Mouse (Mus musculus): ENCODE results near the gene Ric8b.

Ric8b gene

GRCm38 (mm10) chr10:85006573-85007310 is 89.3 kb downstream of the Ric8b start:
- DNase-seq (ENCODE audit: low read depth), result no peak

GRCm38 (mm10) chr10:85007861-85008840 is 90.7 kb downstream of the Ric8b start:
- DNase-seq (ENCODE audit: low read depth), result no peak

GRCm38 (mm10) chr10:85011066-85011465 is 93.7 kb downstream of the Ric8b start:
- DNase-seq (ENCODE audit: low read depth), result no peak

- peak; percentile 54 for DNase-seq (ENCODE audit: low read depth)
Observed at GRCm38 (mm10) chr10:85013464-85013863, 96.0 kb downstream of the Ric8b start.

GRCm38 (mm10) chr10:85013924-85014428 is 96.6 kb downstream of the Ric8b start:
- DNase-seq (ENCODE audit: low read depth), result no peak

GRCm38 (mm10) chr10:85014456-85014976 is 97.1 kb downstream of the Ric8b start:
- DNase-seq (ENCODE audit: low read depth), result no peak

- no peak for DNase-seq (ENCODE audit: low read depth)
Observed at GRCm38 (mm10) chr10:85022647-85023312, 105.4 kb downstream of the Ric8b start.

GRCm38 (mm10) chr10:85023313-85023666 is 105.9 kb downstream of the Ric8b start:
- DNase-seq (ENCODE audit: low read depth), result no peak

- DNase-seq (ENCODE audit: low read depth), result peak; percentile 20
Observed at GRCm38 (mm10) chr10:85025799-85026424, 108.5 kb downstream of the Ric8b start.

- DNase-seq (ENCODE audit: low read depth), result no peak
Observed at GRCm38 (mm10) chr10:85027619-85028175, 110.3 kb downstream of the Ric8b start.

- DNase-seq (ENCODE audit: low read depth), result peak; percentile 58
Observed at GRCm38 (mm10) chr10:85035131-85035725, 117.8 kb downstream of the Ric8b start.

- DNase-seq (ENCODE audit: low read depth), result no peak
Observed at GRCm38 (mm10) chr10:85038147-85038546, 120.7 kb downstream of the Ric8b start.

GRCm38 (mm10) chr10:85038852-85039251 is 121.4 kb downstream of the Ric8b start:
- no peak for DNase-seq (ENCODE audit: low read depth)

- DNase-seq (ENCODE audit: low read depth), result peak; percentile 17
Observed at GRCm38 (mm10) chr10:85044191-85044711, 126.8 kb downstream of the Ric8b start.

GRCm38 (mm10) chr10:85044732-85045720 is 127.6 kb downstream of the Ric8b start:
- DNase-seq (ENCODE audit: low read depth), result peak; percentile 73

GRCm38 (mm10) chr10:85046585-85046984 is 129.2 kb downstream of the Ric8b start:
- DNase-seq (ENCODE audit: low read depth), result peak; percentile 70

- DNase-seq (ENCODE audit: low read depth), result no peak
Observed at GRCm38 (mm10) chr10:85048008-85048407, 130.6 kb downstream of the Ric8b start.

- peak; percentile 53 for DNase-seq (ENCODE audit: low read depth)
Observed at GRCm38 (mm10) chr10:85050668-85051208, 133.3 kb downstream of the Ric8b start.

GRCm38 (mm10) chr10:85052451-85052850 is 135.0 kb downstream of the Ric8b start:
- DNase-seq (ENCODE audit: low read depth), result no peak
